Mouse (Mus musculus): Measurements from ENCODE around the gene Dpp9. TPM values are rescaled to one million over a fixed set of nuclear protein-coding genes. Genes with fewer than 3 reads are reported as not detected.
"Not testable (repeated sequence)": the region's sequence is repeated elsewhere in the genome, so short reads cannot be mapped to it uniquely, and the experiment has no call there.

The Dpp9 gene
- 23.4 and 26.4 TPM in 2 replicates for polyA plus RNA-seq (2015; fragmentation: Nextera tagmentation; extraction: Ambion mirVana)

DNA sequence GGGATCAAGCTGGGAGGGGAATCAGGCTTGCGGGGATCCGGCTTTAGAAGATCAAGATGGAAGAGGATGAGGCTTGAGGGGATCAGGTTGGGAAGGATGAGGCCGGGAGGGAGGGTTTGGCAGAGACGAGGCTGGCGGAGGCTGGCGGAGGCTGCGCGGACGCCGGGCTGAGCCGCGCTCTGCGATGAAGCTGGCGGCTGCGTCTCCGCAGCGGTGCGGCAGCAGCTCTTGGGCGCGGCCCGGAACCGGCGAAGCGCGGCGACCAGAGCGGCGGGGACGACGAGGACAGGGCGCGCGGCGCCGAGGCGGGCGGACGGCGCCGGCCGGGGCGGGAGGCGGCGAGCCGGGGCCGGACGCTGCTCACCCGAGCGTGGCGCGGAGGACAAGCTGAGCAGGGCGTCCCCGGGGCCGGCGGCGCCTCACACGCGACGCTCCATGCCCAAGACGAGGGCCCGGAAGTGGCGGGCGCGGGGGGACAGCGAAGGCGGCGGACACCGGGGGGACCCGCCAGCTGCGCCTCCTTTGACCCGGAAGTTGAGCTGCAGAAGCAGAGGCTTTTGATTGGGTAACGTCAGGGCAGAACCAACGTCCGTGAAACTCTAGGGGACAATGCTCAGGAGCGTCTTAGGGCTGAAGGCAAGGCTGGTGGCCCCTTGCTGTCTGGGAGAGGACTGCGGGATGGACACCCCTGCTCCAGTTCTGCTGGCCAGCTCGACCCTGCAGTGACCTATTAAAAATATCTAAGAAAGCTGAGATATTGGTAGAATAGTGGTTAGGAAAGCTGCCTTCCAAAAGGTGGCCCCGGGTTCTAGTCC is at the start of gene Dpp9:
TSS of gene Dpp9 (minus strand) at position 529 of the 815 bp plus-strand sequence.
- H3K9ac ChIP-seq (ENCODE audit: low read length) = peak within 1 kb of the TSS; percentile 92
- peaks cover 11% of the 10 kb centered on the region for H3K4me1 ChIP-seq (ENCODE audit: control insufficient read depth, insufficient read depth, low read length)
- ATAC-seq (replicated peaks; ENCODE audit: extremely low read depth, insufficient read depth, low FRiP score) = peak; percentile 99
- H3K9me3 ChIP-seq (replicated peaks; ENCODE audit: control insufficient read depth, low read length) = no peaks in the 10 kb centered on the region
- WGBS = under 1% methylated on average over 62 of the region's 78 CpGs
- H3K27me3 ChIP-seq (ENCODE audit: control insufficient read depth, insufficient read depth, low read length) = no peaks in the 10 kb centered on the region
- peak within 1 kb of the TSS; percentile 87 for H3K27ac ChIP-seq (ENCODE audit: low read length)
- peak within 1 kb of the TSS; percentile 89 for H3K4me3 ChIP-seq (ENCODE audit: low read length)
- peak within 1 kb of the TSS; percentile 75 for H3K4me2 ChIP-seq (ENCODE audit: low read depth, low read length)
- H3K36me3 ChIP-seq (ENCODE audit: control insufficient read depth, insufficient read depth) = no peaks in the 10 kb centered on the region

DNA sequence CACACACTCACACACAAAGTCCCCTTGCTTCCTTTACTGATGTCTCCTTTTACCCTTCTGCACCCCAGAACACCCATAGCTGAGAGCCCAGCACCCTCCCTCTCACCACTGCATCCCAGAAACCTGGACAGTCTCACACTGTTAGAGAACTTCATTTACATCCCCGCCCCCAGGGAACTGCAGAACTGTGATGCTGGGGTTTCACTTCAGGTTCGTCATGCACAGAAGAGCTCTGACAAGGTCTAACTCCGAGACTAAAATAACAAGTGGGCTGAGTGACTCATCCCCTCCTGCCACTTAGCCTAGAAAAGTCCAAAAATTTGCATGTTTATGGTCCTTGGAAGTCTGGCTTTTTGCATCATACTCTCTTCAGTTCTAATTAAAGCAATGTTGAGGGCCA is 47.6 kb upstream of the Dpp9 start:
- WGBS = 38% methylated on average over 3 of the region's 3 CpGs
- H3K9me3 ChIP-seq (replicated peaks; ENCODE audit: control insufficient read depth, low read length) = no peaks in the 10 kb centered on the region

DNA sequence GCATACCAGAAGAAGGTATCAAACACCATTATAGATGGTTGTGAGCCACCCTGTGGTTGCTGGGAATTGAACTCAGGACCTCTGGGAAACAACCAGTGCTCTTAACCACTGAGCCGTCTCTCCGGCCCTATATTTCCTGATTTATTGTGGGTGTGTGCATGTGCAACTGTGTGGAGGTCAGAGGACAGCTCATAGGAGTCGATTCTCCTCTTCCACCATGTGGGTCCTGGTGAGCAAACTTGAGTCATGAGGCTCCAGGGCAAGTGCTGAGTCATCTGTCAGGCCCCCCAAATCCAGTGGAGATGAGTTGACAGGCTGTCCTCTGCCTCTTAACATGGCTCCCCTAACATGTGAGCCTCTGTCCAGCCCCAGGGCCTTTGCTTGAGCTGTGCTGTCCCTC is 47.2 kb upstream of the Dpp9 start:
- Histone ChIP-seq H3K36me3 (ENCODE audit: control insufficient read depth, insufficient read depth) (peaks cover 13% of the 10 kb centered on the region), H3K4me1 (ENCODE audit: control insufficient read depth, insufficient read depth, low read length) (peaks cover 30% of the 10 kb centered on the region), H3K9me3 (replicated peaks; ENCODE audit: control insufficient read depth, low read length) (no peaks in the 10 kb centered on the region), H3K4me2 (ENCODE audit: low read depth, low read length) (no peak overlapping the region), H3K27ac (ENCODE audit: low read length) (no peak overlapping the region), H3K4me3 (ENCODE audit: low read length) (no peak overlapping the region), H3K9ac (ENCODE audit: low read length) (no peak overlapping the region), H3K27me3 (ENCODE audit: control insufficient read depth, insufficient read depth, low read length) (no peaks in the 10 kb centered on the region)
- no peak for ATAC-seq (replicated peaks; ENCODE audit: extremely low read depth, insufficient read depth, low FRiP score)
- 91% methylated on average over 3 of the region's 3 CpGs for WGBS

More for the DNA sequence above, 47.6 kb upstream of the Dpp9 start:
- Histone ChIP-seq H3K27me3 (ENCODE audit: control insufficient read depth, insufficient read depth, low read length) (no peaks in the 10 kb centered on the region), H3K4me3 (ENCODE audit: low read length) (no peak overlapping the region), H3K36me3 (ENCODE audit: control insufficient read depth, insufficient read depth) (peaks cover 16% of the 10 kb centered on the region), H3K27ac (ENCODE audit: low read length) (no peak overlapping the region), H3K4me2 (ENCODE audit: low read depth, low read length) (no peak overlapping the region), H3K9ac (ENCODE audit: low read length) (no peak overlapping the region), H3K4me1 (ENCODE audit: control insufficient read depth, insufficient read depth, low read length) (peaks cover 26% of the 10 kb centered on the region)
- no peak for ATAC-seq (replicated peaks; ENCODE audit: extremely low read depth, insufficient read depth, low FRiP score)

DNA sequence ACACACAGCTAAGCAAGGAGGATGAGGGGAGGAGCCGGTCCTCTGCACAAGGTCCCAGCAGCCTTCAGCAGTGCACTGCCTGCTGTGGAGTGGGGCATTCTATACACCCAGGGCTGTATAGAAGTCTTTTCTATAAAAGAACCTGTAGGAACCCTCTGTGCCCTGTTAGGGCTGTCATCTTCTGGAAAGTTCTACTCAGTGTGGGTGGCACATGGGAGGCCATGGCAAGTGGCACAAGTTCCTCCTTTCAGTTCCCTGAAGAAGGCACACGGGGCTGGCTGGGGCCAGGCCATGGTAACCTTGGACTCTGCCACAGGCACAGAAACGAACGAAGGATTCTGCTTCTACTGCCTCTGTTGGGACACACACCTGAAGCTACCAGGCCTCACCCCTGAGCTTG is 46.3 kb upstream of the Dpp9 start:
- Histone ChIP-seq H3K9me3 (replicated peaks; ENCODE audit: control insufficient read depth, low read length) (no peaks in the 10 kb centered on the region), H3K4me3 (ENCODE audit: low read length) (no peak overlapping the region), H3K4me1 (ENCODE audit: control insufficient read depth, insufficient read depth, low read length) (peaks cover 38% of the 10 kb centered on the region), H3K36me3 (ENCODE audit: control insufficient read depth, insufficient read depth) (peaks cover 12% of the 10 kb centered on the region), H3K27ac (ENCODE audit: low read length) (no peak overlapping the region), H3K4me2 (ENCODE audit: low read depth, low read length) (no peak overlapping the region), H3K27me3 (ENCODE audit: control insufficient read depth, insufficient read depth, low read length) (no peaks in the 10 kb centered on the region), H3K9ac (ENCODE audit: low read length) (no peak overlapping the region)
- ATAC-seq (replicated peaks; ENCODE audit: extremely low read depth, insufficient read depth, low FRiP score) = no peak
- WGBS = 85% methylated on average over 4 of the region's 4 CpGs

DNA sequence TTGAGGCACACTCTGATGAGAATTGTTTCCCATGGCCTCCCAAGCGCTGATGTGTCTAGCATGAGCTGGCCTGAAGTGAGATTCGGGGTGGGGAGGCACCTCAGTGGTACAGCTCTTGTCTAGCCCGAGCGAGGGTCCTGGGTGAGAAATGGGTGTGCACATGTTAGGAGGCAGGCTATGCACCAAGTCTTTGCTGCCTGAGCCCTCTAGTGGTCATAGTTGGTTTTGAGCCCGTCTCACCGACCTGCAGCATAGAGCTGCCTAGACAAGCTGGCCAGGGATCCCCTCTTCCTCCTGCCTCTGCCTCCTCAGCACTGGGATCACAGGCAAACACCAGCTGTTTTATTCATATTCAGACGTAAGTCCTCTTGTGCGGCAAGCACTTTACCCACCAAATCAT is 45.3 kb upstream of the Dpp9 start:
- peak; percentile 35; the same call in 1 of the 2 replicates for ATAC-seq (replicated peaks; ENCODE audit: extremely low read depth, insufficient read depth, low FRiP score)
- H3K9ac ChIP-seq (ENCODE audit: low read length) = no peak overlapping the region
- H3K27me3 ChIP-seq (ENCODE audit: control insufficient read depth, insufficient read depth, low read length) = no peaks in the 10 kb centered on the region
- H3K4me3 ChIP-seq (ENCODE audit: low read length) = no peak overlapping the region
- no peak overlapping the region for H3K4me2 ChIP-seq (ENCODE audit: low read depth, low read length)
- 22% methylated on average over 8 of the region's 8 CpGs for WGBS
- H3K4me1 ChIP-seq (ENCODE audit: control insufficient read depth, insufficient read depth, low read length) = peaks cover 42% of the 10 kb centered on the region
- H3K9me3 ChIP-seq (replicated peaks; ENCODE audit: control insufficient read depth, low read length) = no peaks in the 10 kb centered on the region
- H3K27ac ChIP-seq (ENCODE audit: low read length) = no peak overlapping the region
- H3K36me3 ChIP-seq (ENCODE audit: control insufficient read depth, insufficient read depth) = peaks cover 20% of the 10 kb centered on the region

DNA sequence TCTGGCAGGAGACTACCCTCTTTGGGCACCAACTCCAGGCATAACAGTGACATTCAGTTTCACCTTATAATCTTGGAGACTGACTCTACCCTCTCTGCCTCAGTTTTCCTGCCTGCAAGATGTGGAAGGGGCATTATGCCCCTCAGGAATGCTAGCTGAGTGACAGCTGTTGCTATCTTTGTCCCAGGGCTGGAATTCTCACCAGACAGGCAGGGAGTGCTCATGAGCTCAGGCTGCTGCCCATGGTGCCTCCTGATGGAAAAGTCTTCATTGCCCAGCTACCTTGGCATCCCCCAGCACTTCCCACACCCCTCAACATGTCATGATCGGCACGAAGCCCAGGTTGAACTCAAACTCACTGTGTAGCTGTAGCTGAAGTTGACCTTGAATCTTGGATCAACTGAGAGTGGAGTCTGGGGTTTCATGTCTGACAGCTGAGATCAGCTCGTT is 44.0 kb upstream of the Dpp9 start:
- Histone ChIP-seq H3K4me3 (ENCODE audit: low read length) (0 out of 2 replicates have a peak overlapping the region, but pooled peaks have one; percentile 8), H3K27me3 (ENCODE audit: control insufficient read depth, insufficient read depth, low read length) (no peaks in the 10 kb centered on the region), H3K4me1 (ENCODE audit: control insufficient read depth, insufficient read depth, low read length) (peaks cover 56% of the 10 kb centered on the region), H3K9me3 (replicated peaks; ENCODE audit: control insufficient read depth, low read length) (no peaks in the 10 kb centered on the region), H3K4me2 (ENCODE audit: low read depth, low read length) (peak overlapping the region; percentile 46), H3K27ac (ENCODE audit: low read length) (peak overlapping the region; percentile 97), H3K36me3 (ENCODE audit: control insufficient read depth, insufficient read depth) (peaks cover 22% of the 10 kb centered on the region), H3K9ac (ENCODE audit: low read length) (peak overlapping the region; percentile 65)
- peak; percentile 57 for ATAC-seq (replicated peaks; ENCODE audit: extremely low read depth, insufficient read depth, low FRiP score)
- WGBS = 48% methylated on average over 3 of the region's 3 CpGs

DNA sequence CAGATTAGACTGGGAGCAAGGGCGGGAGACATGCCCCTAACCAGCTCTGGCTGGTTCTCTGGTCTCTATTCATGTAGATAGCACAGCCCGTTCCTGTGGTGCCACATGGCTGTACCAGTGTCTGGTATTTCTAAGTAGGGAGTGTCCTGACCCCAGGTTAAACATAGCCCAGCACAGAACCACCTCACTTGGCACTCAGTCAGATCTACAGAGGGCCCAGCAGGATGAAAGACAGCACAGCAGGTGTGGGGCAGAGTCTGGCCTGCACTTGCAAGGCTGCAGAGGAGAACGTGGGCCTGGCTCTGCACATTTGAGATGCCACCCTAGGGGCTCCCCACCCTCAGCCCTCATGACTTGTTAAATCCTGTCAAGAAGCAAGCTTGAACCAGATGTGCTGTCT is 42.5 kb upstream of the Dpp9 start:
- H3K4me1 ChIP-seq (ENCODE audit: control insufficient read depth, insufficient read depth, low read length) = peaks cover 59% of the 10 kb centered on the region
- H3K36me3 ChIP-seq (ENCODE audit: control insufficient read depth, insufficient read depth) = peaks cover 22% of the 10 kb centered on the region
- peak overlapping the region; percentile 65 for H3K9ac ChIP-seq (ENCODE audit: low read length)
- H3K4me3 ChIP-seq (ENCODE audit: low read length) = no peak overlapping the region
- ATAC-seq (replicated peaks; ENCODE audit: extremely low read depth, insufficient read depth, low FRiP score) = peak; percentile 18; the same call in 1 of the 2 replicates
- 38% methylated on average over 3 of the region's 3 CpGs for WGBS
- no peaks in the 10 kb centered on the region for H3K9me3 ChIP-seq (replicated peaks; ENCODE audit: control insufficient read depth, low read length)
- H3K27ac ChIP-seq (ENCODE audit: low read length) = peak overlapping the region; percentile 97
- no peaks in the 10 kb centered on the region for H3K27me3 ChIP-seq (ENCODE audit: control insufficient read depth, insufficient read depth, low read length)
- peak overlapping the region; percentile 95 for H3K4me2 ChIP-seq (ENCODE audit: low read depth, low read length)

DNA sequence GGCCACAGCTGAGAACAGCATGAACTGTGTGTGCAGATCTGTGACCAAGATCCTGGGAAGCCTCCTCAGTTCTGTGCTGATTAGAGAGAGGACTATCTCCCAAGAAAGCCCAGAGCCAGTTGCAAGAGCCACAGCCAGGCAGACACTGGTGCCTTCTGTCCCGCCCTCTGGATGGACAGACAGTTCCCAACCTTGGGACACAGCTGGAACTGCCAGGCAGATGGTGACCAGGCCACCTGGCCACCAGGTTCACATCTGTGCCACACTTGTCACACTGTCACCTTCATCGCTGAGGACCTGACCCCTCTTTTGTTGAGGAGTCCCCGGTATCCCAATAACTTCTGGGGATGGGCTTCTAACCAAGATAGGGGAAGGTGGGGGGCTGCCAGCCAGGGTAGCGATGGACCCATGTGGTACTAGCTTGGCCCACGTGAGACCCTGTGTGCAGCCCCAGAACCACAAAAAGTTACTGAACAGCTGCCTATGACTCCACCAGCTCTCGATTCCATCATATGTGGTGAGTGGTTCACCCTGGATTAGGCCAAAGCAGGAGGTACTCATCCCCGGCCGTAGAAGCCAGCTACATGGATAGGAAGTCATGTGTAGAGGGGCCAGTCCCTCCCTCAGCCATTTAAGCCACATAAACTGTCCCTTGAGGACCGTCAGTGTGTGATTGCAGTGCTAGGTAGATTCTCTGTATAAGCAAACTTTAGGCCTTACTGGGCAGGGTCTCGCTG is 40.8 kb upstream of the Dpp9 start:
- 87% methylated on average over 10 of the region's 10 CpGs for WGBS
- peaks cover 62% of the 10 kb centered on the region for H3K4me1 ChIP-seq (ENCODE audit: control insufficient read depth, insufficient read depth, low read length)
- peaks cover 22% of the 10 kb centered on the region for H3K36me3 ChIP-seq (ENCODE audit: control insufficient read depth, insufficient read depth)
- H3K4me2 ChIP-seq (ENCODE audit: low read depth, low read length) = peak overlapping the region; percentile 95
- no peak for ATAC-seq (replicated peaks; ENCODE audit: extremely low read depth, insufficient read depth, low FRiP score)
- H3K4me3 ChIP-seq (ENCODE audit: low read length) = peak overlapping the region; percentile 28
- H3K9ac ChIP-seq (ENCODE audit: low read length) = peak overlapping the region; percentile 54
- H3K27me3 ChIP-seq (ENCODE audit: control insufficient read depth, insufficient read depth, low read length) = no peaks in the 10 kb centered on the region
- H3K9me3 ChIP-seq (replicated peaks; ENCODE audit: control insufficient read depth, low read length) = no peaks in the 10 kb centered on the region
- no peak overlapping the region for H3K27ac ChIP-seq (ENCODE audit: low read length)

DNA sequence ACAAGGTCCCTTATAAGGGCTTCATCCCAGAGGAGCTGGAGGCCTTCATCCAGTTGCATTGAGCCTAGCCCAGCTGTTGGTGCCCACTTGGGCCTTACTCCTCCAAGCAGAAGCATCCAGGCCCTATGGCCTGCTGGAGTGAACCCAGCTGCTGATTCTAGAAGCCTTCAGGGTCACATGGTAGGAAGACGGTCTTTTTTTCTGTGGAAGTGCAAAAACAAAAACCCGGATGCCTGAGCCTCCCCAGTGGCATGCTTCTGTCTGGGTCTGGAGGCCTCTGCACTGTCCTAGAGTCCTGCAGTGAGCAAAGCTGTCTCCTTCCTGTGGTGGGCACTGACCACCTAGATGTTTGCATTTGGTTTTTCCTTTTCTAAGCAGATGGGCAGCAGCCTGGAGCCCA is 40.1 kb upstream of the Dpp9 start:
- H3K9ac ChIP-seq (ENCODE audit: low read length) = peak overlapping the region; percentile 49
- H3K4me3 ChIP-seq (ENCODE audit: low read length) = peak overlapping the region; percentile 28
- WGBS = 49% methylated on average over 2 of the region's 2 CpGs
- peaks cover 62% of the 10 kb centered on the region for H3K4me1 ChIP-seq (ENCODE audit: control insufficient read depth, insufficient read depth, low read length)
- H3K27me3 ChIP-seq (ENCODE audit: control insufficient read depth, insufficient read depth, low read length); H3K9me3 ChIP-seq (replicated peaks; ENCODE audit: control insufficient read depth, low read length); H3K27ac ChIP-seq (ENCODE audit: low read length); ATAC-seq (replicated peaks; ENCODE audit: extremely low read depth, insufficient read depth, low FRiP score): not testable (repeated sequence)
- H3K4me2 ChIP-seq (ENCODE audit: low read depth, low read length) = peak overlapping the region; percentile 95
- peaks cover 22% of the 10 kb centered on the region for H3K36me3 ChIP-seq (ENCODE audit: control insufficient read depth, insufficient read depth)
